Mouse (Mus musculus): Measurements from ENCODE around the gene Olfr102.

DNA sequence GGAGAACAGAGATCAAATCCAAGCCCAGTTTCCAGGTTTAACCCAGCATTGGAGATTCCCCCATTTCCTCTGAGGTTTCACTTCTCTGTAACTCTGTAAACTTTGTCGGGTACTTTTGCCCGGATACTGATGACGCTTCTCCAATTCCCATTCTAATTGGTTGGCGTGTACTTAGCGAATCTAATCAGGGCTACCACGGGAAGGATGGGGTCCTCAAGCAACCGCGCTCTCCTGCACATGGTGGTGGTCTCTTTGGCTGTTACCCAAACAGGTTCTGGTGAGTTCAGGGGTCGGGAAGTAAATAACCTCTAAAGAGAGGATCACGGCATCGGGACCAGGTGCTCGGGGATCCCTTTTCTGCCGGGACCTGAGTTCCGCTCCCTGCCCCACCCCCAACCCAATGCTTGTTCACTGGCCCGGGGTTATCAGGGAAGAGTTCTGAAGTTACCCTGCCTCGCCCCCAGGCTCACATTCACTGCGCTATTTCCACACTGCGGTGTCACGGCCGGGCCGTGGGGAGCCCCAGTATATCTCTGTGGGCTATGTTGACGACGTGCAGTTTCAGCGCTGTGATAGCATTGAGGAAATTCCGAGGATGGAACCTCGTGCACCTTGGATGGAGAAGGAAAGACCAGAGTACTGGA, 46.7 kb downstream of the Olfr102 start, which contains the start of gene H2-M3:
- TF ChIP-seq POLR2A (IDR thresholded peaks at IDR 0.05; ENCODE audit: extremely low read depth, insufficient read depth, low read length) = no peak
- TF ChIP-seq CTCF (IDR thresholded peaks at IDR 0.05; ENCODE audit: low read depth, low read length) = no peak

Data from liver, adult 2 months (tissue).